Mouse (Mus musculus) heart, embryonic 12.5 days (tissue): ENCODE results near the gene Irf6. TPM values are rescaled to one million over a fixed set of nuclear protein-coding genes. Genes with fewer than 3 reads are reported as not detected.

Source experiments
- ATAC-seq: fragments of 200-750 bp; cut with Nextera tagmentation; 2 replicates; pipeline ENCODE4 v1.8.0; 2017; ENCODE audit warnings: moderate TSS enrichment, moderate library complexity; ENCODE audit not compliant: insufficient number of reproducible peaks, low FRiP score
- H3K27ac ChIP-seq: fragments of 300-500 bp; sonication (generic); 2 replicates; pipeline ENCODE4 v1.5.1; 2016; ENCODE audit warnings: mild to moderate bottlenecking, moderate library complexity; ENCODE audit not compliant: poor library complexity, severe bottlenecking
- H3K27me3 ChIP-seq: fragments of 300-500 bp; sonication (generic); replicated peaks from 2 replicates; pipeline ENCODE4 v1.6.1; 2016; ENCODE audit warnings: mild to moderate bottlenecking, moderate library complexity
- H3K36me3 ChIP-seq: fragments of 300-500 bp; sonication (generic); 2 replicates; pipeline ENCODE4 v1.6.1; 2016; ENCODE audit warnings: mild to moderate bottlenecking, moderate library complexity
- H3K4me1 ChIP-seq: fragments of 300-500 bp; sonication (generic); replicated peaks from 2 replicates; pipeline ENCODE4 v1.6.1; 2016; ENCODE audit warnings: mild to moderate bottlenecking
- H3K4me2 ChIP-seq: fragments of 300-500 bp; sonication (generic); 2 replicates; pipeline ENCODE4 v1.6.1; 2016; ENCODE audit warnings: mild to moderate bottlenecking, moderate library complexity
- H3K4me3 ChIP-seq: fragments of 300-500 bp; sonication (generic); 2 replicates; pipeline ENCODE4 v1.5.1; 2016; ENCODE audit warnings: mild to moderate bottlenecking
- H3K9ac ChIP-seq: fragments of 300-500 bp; sonication (generic); 2 replicates; pipeline ENCODE4 v1.6.1; 2016; ENCODE audit warnings: mild to moderate bottlenecking, moderate library complexity
- H3K9me3 ChIP-seq: fragments of 300-500 bp; sonication (generic); replicated peaks from 2 replicates; pipeline ENCODE4 v1.6.1; 2016; ENCODE audit warnings: mild to moderate bottlenecking, moderate library complexity
- WGBS: fragments of 180-500 bp; shearing (Covaris S2); methylation state at CpG from one replicate; pipeline ENCODE4 v1.1.7; 2016; 5-methylcytosine and 5-hydroxymethylcytosine counted together
- polyA plus RNA-seq: library from polyadenylated mRNA; unstranded; fragments of >200 nt; fragmentation: Nextera tagmentation; extraction: Ambion mirVana; gene quantifications from 2 replicates; pipeline ENCODE4 v1.2.1, GENCODE M21; 2016

The Irf6 gene
- polyA plus RNA-seq, 1 experiment from 2014 or later, result 6.6 TPM

GRCm38 (mm10) chr1:193201383-193201778, 48.5 kb downstream of the Irf6 start, which contains the start of gene Traf3ip3:
Gene Traf3ip3 (minus strand): TSS chr1:193201703.
- H3K27me3 ChIP-seq, result no peaks in the 10 kb centered on the region
- H3K9ac ChIP-seq, result no peak within 1 kb of the TSS
- no peaks in the 10 kb centered on the region for H3K36me3 ChIP-seq
- 55% methylated on average over 5 of the region's 5 CpGs for WGBS
- H3K27ac ChIP-seq, result no peak within 1 kb of the TSS
- no peak for ATAC-seq
- H3K4me3 ChIP-seq, result no peak within 1 kb of the TSS
- H3K4me1 ChIP-seq, result peaks cover 10% of the 10 kb centered on the region
- H3K4me2 ChIP-seq, result no peak within 1 kb of the TSS
- no peaks in the 10 kb centered on the region for H3K9me3 ChIP-seq

- Histone ChIP-seq H3K36me3 (no peaks in the 10 kb centered on the region), H3K27me3 (no peaks in the 10 kb centered on the region), H3K4me1 (0 out of 2 replicates have a peak, but pooled peaks cover 6% of the 10 kb centered on the region), H3K4me2 (no peak overlapping the region), H3K9me3 (no peaks in the 10 kb centered on the region), H3K9ac (no peak overlapping the region), H3K27ac (no peak overlapping the region), H3K4me3 (no peak overlapping the region)
- 54% methylated on average over 2 of the region's 2 CpGs for WGBS
- no peak for ATAC-seq
Observed at GRCm38 (mm10) chr1:193203821-193204220, 50.9 kb downstream of the Irf6 start.

- H3K4me2 ChIP-seq, result no peak overlapping the region
- H3K27me3 ChIP-seq, result no peaks in the 10 kb centered on the region
- H3K9me3 ChIP-seq, result no peaks in the 10 kb centered on the region
- H3K9ac ChIP-seq, result no peak overlapping the region
- H3K4me1 ChIP-seq, result 0 out of 2 replicates have a peak, but pooled peaks cover 6% of the 10 kb centered on the region
- no peak for ATAC-seq
- WGBS, result 82% methylated on average over 2 of the region's 2 CpGs
- no peaks in the 10 kb centered on the region for H3K36me3 ChIP-seq
- H3K4me3 ChIP-seq, result no peak overlapping the region
- H3K27ac ChIP-seq, result no peak overlapping the region
Observed at GRCm38 (mm10) chr1:193205431-193205830, 52.5 kb downstream of the Irf6 start.

GRCm38 (mm10) chr1:193207503-193207902, 54.6 kb downstream of the Irf6 start, which contains the start of gene Lamb3:
Gene Lamb3 (plus strand): TSS chr1:193207699.
- Histone ChIP-seq H3K9me3 (no peaks in the 10 kb centered on the region), H3K27me3 (no peaks in the 10 kb centered on the region), H3K27ac (no peak within 1 kb of the TSS), H3K4me1 (0 out of 2 replicates have a peak, but pooled peaks cover 6% of the 10 kb centered on the region), H3K36me3 (no peaks in the 10 kb centered on the region), H3K4me3 (no peak within 1 kb of the TSS), H3K4me2 (no peak within 1 kb of the TSS), H3K9ac (no peak within 1 kb of the TSS)
- ATAC-seq, result no peak
- WGBS, result 90% methylated on average over 3 of the region's 3 CpGs

GRCm38 (mm10) chr1:193208178-193208577, 55.3 kb downstream of the Irf6 start:
- Histone ChIP-seq H3K27ac (no peak overlapping the region), H3K4me1 (0 out of 2 replicates have a peak, but pooled peaks cover 6% of the 10 kb centered on the region), H3K27me3 (no peaks in the 10 kb centered on the region), H3K9ac (no peak overlapping the region), H3K9me3 (no peaks in the 10 kb centered on the region), H3K36me3 (no peaks in the 10 kb centered on the region), H3K4me3 (no peak overlapping the region), H3K4me2 (no peak overlapping the region)
- WGBS, result 31% methylated on average over 2 of the region's 2 CpGs
- ATAC-seq, result no peak

- no peaks in the 10 kb centered on the region for H3K4me1 ChIP-seq
- no peak overlapping the region for H3K4me2 ChIP-seq
- no peak overlapping the region for H3K9ac ChIP-seq
- H3K27ac ChIP-seq, result no peak overlapping the region
- 67% methylated on average over 5 of the region's 5 CpGs for WGBS
- no peak for ATAC-seq
- H3K9me3 ChIP-seq, result no peaks in the 10 kb centered on the region
- no peak overlapping the region for H3K4me3 ChIP-seq
- H3K27me3 ChIP-seq, result no peaks in the 10 kb centered on the region
- H3K36me3 ChIP-seq, result no peaks in the 10 kb centered on the region
Observed at GRCm38 (mm10) chr1:193211371-193211770, 58.5 kb downstream of the Irf6 start.

- Histone ChIP-seq H3K36me3 (no peaks in the 10 kb centered on the region), H3K27me3 (no peaks in the 10 kb centered on the region), H3K27ac (no peak overlapping the region), H3K4me2 (no peak overlapping the region), H3K9ac (no peak overlapping the region), H3K9me3 (no peaks in the 10 kb centered on the region), H3K4me1 (no peaks in the 10 kb centered on the region), H3K4me3 (no peak overlapping the region)
- ATAC-seq, result no peak
- 64% methylated on average over 5 of the region's 5 CpGs for WGBS
Observed at GRCm38 (mm10) chr1:193214053-193214452, 61.1 kb downstream of the Irf6 start.

- 63% methylated on average over 3 of the region's 3 CpGs for WGBS
- no peaks in the 10 kb centered on the region for H3K27me3 ChIP-seq
- H3K27ac ChIP-seq, result no peak overlapping the region
- no peak for ATAC-seq
- H3K4me3 ChIP-seq, result no peak overlapping the region
- no peaks in the 10 kb centered on the region for H3K4me1 ChIP-seq
- no peak overlapping the region for H3K4me2 ChIP-seq
- no peak overlapping the region for H3K9ac ChIP-seq
- H3K9me3 ChIP-seq, result no peaks in the 10 kb centered on the region
- H3K36me3 ChIP-seq, result no peaks in the 10 kb centered on the region
Observed at GRCm38 (mm10) chr1:193216000-193216399, 63.1 kb downstream of the Irf6 start.

GRCm38 (mm10) chr1:193220408-193220807, 67.5 kb downstream of the Irf6 start:
- Histone ChIP-seq H3K9me3 (peaks cover 3% of the 10 kb centered on the region; the same call in 1 of the 2 replicates), H3K9ac (no peak overlapping the region), H3K27ac (no peak overlapping the region), H3K36me3 (no peaks in the 10 kb centered on the region), H3K27me3 (no peaks in the 10 kb centered on the region), H3K4me3 (no peak overlapping the region), H3K4me1 (no peaks in the 10 kb centered on the region), H3K4me2 (no peak overlapping the region)
- no peak for ATAC-seq
- 49% methylated on average over 5 of the region's 5 CpGs for WGBS

Other genes starting within 250 kb of the Irf6 start
- 1.4 and 1.6 TPM in 2 replicates for gene Syt14, start 117.3 kb upstream of the Irf6 start, polyA plus RNA-seq
- 4.8 TPM in 2 replicates for gene Diexf, start 22.8 kb upstream of the Irf6 start, polyA plus RNA-seq
- 13.4 and 13.9 TPM in 2 replicates for gene A130010J15Rik, start 14.9 kb downstream of the Irf6 start, polyA plus RNA-seq
- gene Traf3ip3, start 48.6 kb downstream of the Irf6 start, polyA plus RNA-seq, result 0.99 and 1.6 TPM in 2 replicates
- 2.3 and 2.5 TPM in 2 replicates for gene Lamb3, start 54.6 kb downstream of the Irf6 start, polyA plus RNA-seq
- gene Hsd11b1, start 111.0 kb downstream of the Irf6 start, polyA plus RNA-seq, result 1.5 TPM in 2 replicates
- gene G0s2, start 120.1 kb downstream of the Irf6 start, polyA plus RNA-seq, result 36.5 and 38.2 TPM in 2 replicates
- gene Camk1g, start 217.2 kb downstream of the Irf6 start, polyA plus RNA-seq, result 6.9 and 7.1 TPM in 2 replicates